Mouse (Mus musculus) naive thymus-derived CD4-positive, alpha-beta T cell, adult 2 months (primary cell): ENCODE measurements around the gene Six3.

Source experiments
- DNase-seq: peaks from one replicate; pipeline ENCODE4 v3.0.0-alpha.2; 2011; ENCODE audit warnings: low read depth

Gene Six3

DNA sequence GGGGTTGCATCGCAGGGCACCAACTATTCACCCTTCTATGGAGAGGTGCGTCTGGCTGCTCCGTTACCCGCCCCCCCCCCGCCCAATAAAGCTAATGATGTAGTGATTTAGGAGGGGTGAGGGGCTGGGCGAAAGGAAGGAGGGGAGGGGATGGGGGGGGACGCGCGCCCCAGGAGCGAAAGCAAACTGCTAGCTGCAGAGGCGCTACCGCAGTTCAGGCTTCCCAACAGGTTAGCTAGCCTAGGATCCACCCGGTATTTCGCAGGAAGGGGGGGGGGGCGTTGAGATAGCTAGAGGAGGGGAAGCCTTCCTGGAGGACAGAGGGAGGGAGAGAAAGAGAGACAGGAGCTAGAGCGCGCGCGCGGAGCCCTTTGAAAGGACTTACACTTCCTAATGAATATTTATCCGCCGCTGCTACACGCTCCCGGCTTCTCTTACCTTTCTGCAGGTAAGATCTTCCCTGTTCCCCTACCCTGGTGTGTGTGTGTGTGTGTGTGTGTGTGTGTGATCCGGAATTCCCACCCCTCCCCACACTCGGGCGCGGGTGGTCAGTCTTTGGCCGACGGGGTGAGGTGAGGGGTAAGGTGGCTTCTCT is at the start of gene Six3:
Six3 (plus strand) TSS at position 343 of the 595 bp plus-strand sequence.
- no peak for DNase-seq

DNA sequence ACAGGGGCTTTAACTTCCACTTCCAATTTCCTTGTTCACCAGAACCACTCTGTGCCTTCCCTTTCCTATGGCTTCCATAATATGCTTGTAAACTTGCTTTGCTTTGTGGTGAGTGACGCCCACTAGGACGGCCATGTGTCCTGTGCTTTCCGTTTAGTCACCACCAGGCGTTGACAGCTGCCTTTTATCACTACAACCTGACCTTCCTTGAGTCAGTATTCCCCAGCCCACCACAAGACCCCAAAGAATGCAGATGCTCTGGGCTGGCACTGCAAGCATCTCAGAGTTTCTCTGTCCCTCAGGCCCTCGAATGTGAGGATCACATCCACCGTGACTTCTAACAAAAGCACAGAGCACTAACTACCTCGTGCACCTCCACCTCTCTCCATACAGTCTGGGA is 49.3 kb upstream of the Six3 start:
- DNase-seq, result no peak

DNA sequence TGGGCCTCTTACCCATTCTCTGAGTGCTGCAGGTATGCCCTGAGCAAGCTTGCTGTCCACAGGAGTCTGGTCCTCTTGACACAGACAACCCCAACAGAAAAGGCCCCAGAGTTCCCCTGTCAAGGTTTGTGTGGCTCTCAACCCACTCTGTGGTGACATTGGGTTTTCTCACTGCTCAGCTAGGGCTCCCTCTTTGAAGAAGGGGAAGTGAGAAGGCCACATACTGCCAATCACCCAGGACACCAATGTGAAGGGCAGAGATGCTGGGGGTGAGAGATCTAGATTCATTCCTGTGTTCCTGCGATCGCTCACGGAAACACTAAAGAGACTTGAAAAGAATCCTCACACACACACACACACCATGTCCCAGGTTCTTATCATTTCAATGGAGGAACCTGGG is 39.4 kb upstream of the Six3 start:
- DNase-seq, result no peak

DNA sequence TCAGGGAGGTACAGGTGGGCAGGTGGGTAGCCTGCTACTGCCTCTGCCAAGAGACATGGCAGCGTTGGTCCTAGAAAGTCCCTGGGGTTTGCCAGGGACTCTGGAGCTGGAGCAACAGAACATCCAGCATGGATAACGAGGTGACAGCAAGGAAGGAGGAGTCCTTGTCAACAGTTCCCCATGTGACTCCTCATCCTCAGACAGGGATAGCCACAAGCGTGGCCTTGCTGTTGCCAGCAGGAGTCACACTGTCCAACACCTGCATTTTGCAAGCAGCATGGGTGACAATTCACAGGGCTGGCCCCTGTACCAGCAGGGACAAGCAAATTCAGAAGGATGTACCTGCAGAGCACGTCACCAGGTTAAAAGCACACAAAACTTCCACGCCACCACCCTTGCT is 35.1 kb upstream of the Six3 start:
- no peak for DNase-seq

DNA sequence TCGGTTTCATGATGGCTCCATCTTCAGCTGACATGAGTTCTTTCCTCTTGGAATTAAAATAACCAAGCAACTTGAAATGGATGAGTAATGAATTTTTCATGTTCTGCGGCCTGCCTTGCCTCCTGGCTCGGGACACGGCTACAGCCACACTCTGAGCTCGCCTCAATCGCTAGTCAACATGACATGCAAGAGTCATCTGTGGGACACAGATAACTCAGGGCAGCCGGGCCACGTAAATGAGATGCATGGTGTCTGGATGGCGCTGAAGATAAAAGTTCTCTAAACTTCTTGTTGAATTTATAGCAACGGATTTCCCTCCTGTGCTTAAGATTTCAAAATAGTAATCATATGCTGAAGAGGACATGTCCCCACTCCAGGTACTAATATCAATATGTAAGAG is 34.1 kb upstream of the Six3 start:
- DNase-seq, result no peak

DNA sequence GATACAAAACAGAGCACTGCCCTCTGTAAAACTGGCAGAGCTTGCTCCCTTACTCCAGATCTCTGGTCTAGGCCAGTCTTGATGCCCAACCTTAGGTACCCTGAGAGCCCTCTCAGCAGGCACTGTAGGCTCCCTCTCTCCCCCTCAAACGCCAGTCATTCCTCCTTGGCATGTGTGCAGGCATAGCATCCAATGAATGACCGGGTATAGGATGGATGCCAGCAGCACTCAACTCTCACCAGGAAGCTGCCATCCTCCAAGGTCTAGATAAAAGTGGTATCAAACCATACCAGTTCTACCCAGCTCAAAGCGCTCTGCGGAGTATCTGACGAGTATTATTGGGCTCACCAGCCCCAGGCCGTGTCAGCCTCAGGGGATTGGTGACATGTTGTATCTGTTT is 33.2 kb upstream of the Six3 start:
- no peak for DNase-seq

DNA sequence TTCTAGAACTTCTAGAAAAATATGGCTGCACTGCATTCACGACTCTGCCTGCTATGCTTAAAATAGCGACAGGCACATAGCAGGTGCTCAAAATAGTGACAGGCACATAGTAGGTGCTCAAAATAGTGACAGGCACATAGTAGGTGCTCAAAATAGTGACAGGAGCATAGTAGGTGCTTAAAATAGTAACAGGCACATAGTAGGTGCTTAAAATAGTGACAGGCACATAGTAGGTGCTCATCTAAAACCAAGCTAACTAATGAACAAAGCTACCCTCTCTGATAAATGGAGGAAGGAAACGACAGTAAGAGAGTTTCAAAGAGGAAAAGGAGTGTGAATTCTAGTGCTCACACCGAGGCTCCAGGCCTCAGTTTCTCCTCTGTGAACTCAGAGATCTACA is 29.2 kb upstream of the Six3 start:
- no peak for DNase-seq

DNA sequence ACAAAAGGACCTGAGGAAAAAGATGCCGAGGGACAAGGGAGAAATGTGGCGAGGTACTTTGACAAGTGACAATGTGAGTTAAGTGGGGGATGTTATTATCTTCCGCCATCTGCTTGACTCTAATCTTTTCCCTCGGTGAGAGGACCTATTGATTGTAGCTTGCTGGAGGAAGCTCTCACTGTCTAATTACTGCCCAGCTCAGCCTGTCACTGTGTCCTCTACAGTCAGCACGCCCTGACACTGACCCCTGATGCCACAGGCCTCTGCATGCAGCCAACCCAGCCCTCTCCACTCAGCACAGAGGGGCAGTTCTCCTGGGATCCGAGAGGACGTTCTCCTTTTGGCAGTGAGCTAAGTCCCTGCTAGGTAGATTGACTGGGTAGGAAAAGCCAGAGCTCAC is 28.8 kb upstream of the Six3 start:
- DNase-seq, result no peak

DNA sequence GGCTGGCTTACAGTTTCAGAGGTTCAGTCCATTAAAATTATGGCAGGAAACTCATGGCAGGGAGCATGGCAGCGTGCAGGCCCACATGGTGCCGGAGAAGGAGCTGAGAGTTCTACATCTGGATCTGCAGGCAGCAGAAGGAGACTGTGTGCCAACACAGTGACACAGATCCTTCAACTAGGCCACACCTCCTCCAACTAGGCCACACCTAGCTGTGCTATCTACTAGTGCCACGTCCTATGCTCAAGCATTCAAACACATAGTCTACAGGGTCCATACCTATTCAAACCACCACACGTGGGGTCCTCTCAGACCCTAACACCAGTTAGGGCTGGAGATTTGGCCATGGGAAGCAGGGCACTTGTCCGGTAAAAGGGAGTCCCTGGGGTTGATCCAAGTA is 27.6 kb upstream of the Six3 start:
- DNase-seq, result no peak

DNA sequence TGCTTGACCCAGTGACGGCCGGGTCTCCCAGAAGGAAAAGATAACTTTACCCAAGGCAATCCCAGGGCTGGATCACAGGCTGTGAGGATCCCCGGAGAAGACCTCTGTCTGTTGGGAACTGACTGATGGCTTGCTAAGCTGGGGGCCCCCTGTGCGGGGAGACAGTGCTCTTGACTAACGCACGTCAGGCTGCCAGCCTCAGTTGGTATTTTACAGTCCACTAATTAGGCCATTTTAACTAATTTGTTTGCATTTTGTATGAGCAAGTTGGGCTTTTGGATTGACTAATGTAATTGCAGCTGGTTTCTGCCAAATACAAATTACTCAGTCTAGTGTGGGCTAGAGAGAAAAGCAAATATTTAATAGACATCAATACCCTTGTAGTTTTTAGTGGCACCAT is 21.4 kb upstream of the Six3 start:
- DNase-seq, result no peak

DNA sequence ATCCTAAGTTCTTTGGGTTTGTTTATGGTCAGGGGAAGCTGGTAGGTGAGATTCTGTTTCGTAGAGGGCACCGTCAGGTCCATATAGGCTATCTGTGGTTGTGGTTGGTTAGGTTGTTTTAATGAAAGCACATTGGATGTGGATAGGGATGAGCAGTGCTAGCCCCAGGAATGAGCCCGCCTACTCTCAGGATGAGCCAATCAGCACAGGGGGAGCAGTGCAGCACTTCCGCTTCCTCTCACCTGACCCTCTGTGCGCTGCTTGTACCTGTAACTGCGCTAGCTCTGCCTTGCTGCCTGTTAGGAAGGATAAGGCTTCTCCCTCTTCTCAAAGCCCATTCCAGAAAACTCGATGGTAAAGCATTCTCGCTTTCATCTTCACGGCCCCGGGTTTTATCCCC is 17.6 kb upstream of the Six3 start:
- no peak for DNase-seq

DNA sequence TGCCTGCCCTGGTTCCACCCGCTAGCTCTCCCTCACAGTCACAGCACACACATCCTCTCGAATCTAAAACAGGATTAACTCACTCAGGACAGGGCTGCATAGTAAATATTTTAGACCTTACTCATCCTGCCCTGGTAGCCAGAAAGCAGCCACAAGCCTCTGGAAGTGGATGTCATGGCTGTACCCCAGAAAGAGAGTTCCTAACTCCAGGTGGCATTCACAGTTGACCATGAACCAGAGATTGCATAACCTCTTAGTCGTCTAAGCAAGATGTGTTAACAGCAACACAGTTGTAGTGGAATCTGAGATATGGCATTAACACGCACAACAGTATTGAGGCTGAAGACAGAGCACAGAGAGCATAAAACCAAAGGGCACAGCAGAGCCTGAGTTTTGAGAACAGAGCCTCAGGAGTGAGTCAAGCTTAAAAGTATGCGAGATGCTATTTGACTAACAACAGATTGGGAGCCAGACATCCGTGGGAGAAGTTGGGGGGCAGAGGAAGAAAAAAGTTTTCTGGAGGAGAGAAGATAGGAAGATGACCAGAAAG is 17.0 kb upstream of the Six3 start:
- DNase-seq, result no peak

DNA sequence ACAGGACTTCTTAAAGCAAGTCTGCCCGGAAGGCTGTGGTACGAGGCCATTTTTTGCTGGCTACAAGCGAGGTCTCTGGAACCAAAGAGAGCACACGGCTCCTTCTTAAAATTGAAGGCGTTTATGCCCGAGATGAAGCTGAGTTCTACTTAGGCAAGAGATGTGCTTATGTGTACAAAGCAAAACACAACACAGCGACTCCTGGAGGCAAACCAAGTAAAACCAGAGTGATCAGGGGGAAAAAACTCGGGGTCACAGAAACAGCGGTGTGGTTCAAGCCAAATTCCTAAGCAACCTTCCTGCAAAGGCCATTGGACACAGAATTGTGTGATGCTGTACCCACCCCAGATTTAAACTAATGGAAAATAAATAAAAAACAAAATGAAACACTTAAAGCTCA is 13.9 kb upstream of the Six3 start:
- DNase-seq, result no peak

GRCm38 (mm10) chr17:85606463-85606862 is 6.9 kb upstream of the Six3 start:
- DNase-seq, result no peak

DNA sequence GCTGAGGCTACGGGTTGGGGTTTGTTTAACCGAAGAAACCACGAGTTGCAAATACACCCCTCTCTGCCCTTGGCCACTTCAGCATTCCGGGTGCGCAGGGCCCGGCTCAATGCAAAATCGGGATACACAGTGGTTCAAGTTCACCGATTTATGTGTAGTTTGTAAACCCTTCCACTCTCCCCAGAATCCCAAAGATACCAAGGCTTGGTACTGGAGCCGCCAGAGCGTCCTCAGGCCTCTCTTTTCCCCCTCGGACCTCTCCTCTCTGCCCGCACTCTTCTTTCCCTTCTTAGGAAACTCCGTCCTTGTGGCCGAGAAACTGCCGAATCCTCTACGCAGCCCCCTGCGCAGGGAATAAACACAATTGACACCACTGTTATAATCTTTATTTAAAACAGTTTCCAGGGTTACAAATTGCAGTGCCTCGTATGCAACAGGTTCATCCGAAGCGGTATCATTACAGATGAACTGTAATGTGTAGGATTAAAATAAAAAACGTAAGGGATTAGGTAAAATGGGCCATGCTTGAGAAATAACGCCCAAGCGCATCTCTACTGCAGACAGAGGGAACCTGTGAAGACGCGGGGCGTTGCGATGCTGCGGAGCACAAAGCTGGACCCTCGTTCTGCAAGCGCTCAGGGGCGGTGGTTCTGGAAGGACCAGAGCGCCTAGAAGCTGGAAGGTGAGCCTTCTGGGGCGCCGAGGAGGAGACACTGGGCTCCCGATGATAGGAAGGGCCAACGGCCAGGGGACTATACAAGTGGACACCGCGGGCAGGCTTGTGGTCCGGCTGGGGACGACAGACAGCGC is 5.6 kb upstream of the Six3 start:
- DNase-seq, result no peak

GRCm38 (mm10) chr17:85608366-85609093 is 4.9 kb upstream of the Six3 start:
- no peak for DNase-seq

DNA sequence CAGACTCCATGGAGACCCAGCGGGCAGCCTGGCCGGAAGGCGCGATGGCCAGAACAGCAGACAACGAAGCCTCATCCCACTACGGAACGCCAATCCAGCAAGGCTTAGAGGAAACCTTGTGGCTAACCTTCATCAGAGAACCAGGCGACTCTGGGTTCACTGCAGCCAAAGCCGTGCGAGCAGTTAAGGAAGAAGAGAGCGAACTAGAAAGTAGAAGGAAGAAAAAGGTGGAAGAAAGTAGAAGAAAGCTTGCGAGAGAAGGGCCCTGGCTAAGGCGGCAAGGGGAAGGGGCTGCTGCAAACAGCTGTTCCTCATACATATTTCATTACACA is 4.3 kb upstream of the Six3 start:
- no peak for DNase-seq

DNA sequence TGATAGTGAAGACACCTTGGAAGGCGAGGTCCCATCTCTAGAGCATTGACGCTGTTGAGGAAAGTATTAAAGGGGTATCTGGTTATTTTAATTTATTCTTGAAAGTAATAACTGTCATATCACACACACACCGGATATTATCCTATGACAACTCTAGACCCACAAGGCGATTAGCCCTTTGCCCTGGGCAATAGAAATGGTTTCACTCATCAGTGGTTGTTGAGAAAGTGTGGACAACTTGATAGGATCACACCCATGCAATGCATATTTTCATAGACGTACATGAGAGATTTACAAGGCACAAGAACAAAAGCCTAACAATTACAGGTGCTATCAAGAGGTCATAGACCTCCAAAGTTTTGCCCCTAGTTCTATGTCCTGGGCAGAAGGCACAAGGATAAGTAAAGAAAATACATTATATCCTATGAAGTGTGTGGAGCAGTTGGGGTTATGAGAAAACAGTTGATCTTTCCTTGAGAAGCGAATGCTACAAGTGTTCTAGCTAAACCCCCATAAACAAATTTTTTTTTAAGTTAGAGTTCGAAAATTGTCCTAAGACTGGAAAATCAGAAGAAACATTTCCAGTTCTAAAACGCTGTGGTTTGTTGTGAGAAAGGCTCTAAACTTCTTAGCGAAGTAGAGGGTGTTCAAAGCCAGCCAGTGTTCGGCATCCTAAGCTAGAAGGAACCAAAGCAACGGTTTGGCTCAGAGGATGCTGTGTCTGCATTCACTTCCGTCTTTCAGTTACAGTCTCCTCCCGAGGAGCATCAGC is 3.6 kb upstream of the Six3 start:
- no peak for DNase-seq

- no peak for DNase-seq
Observed at GRCm38 (mm10) chr17:85610393-85611115, 2.9 kb upstream of the Six3 start.

DNA sequence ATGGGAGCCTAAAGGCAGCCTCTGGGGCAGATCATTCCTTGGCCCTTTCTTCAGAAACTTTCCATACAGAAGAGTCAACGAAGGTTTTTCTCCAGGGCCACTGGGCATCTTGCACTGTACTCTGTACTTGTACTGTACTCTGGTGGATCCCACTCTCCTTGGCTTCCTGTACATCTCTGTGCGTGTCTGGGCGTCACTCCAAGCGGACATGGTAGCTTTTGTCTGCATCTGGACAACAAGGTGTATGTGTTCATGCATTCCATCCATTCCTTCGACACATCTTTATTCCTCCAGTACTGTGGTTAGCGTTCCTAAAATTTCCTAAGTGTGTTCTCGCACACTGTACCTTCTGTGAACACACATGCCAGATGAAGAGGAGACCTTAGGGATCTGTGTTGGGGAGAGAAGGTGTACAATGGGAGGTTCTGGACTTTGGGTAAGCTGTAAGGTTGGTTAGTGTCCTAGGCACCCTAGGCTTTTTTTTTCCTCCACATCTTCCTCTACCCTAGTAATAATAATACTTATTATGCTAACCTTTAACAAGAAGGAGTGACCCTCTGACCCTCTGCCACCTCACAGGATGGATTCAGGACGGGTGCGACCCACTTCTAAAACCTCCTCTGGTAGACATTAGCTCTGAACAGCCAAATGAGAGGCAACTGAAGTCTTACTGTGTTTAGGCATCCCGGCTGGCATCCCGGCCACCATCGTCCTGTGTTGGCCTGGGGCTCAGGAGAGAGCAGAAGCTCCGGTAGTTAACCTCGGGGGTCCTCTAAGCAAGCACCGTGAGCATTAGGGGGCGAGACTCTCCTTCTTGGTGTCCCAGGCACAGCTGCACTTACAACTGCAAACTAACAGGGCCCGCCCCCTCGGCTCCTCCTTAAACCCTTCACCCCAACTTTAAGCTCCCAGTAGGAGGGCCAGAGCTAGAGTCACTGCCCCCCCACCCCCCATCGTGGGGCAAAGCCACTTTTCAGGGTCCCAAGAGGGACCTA is 1.6 kb upstream of the Six3 start:
- no peak for DNase-seq
